Mouse (Mus musculus) heart, adult 2 months (tissue): ENCODE measurements around the gene Cblb. TPM values are rescaled to one million over a fixed set of nuclear protein-coding genes. Genes with fewer than 3 reads are reported as not detected.

Experiments used
- DNase-seq, 2 experiments: peaks; one replicate each; pipeline ENCODE4 v3.0.0; 2021
- H3K27ac ChIP-seq: fragments of 200-600 bp; 2 replicates; pipeline ENCODE4 v1.8.1; 2022
- H3K27me3 ChIP-seq: fragments of 200-500 bp; 2 replicates; pipeline ENCODE4 v1.6.1; 2012; ENCODE audit warnings: mild to moderate bottlenecking, low read length, inconsistent platforms, mixed read lengths; ENCODE audit not compliant: control insufficient read depth, insufficient read depth
- H3K36me3 ChIP-seq: fragments of 200-500 bp; 2 replicates; pipeline ENCODE4 v1.6.1; 2012; ENCODE audit warnings: low read length, inconsistent platforms; ENCODE audit not compliant: control insufficient read depth, insufficient read depth
- H3K4me1 ChIP-seq: fragments of 200-500 bp; 2 replicates; pipeline ENCODE4 v1.6.1; 2011; ENCODE audit warnings: low read length; ENCODE audit not compliant: control insufficient read depth, insufficient read depth
- H3K4me3 ChIP-seq: fragments of 200-600 bp; 2 replicates; pipeline ENCODE4 v1.8.1; 2022
- H3K79me2 ChIP-seq: fragments of 200-500 bp; replicated peaks from 2 replicates; pipeline ENCODE4 v1.6.1; 2012; ENCODE audit warnings: mild to moderate bottlenecking, inconsistent platforms, low read length, moderate library complexity, mixed read lengths; ENCODE audit not compliant: control insufficient read depth, insufficient read depth
- H3K9ac ChIP-seq: fragments of 200-500 bp; 2 replicates; pipeline ENCODE4 v1.6.1; 2012; ENCODE audit warnings: low read depth, mild to moderate bottlenecking, control low read depth, inconsistent platforms, low read length, mixed read lengths
- CTCF ChIP-seq: fragments of 200-600 bp; IDR thresholded peaks from 2 replicates; pipeline ENCODE4 v1.8.1; 2022; ENCODE audit warnings: antibody characterized with exemption, mild to moderate bottlenecking, moderate library complexity
- EP300 ChIP-seq: fragments of 200-500 bp; IDR thresholded peaks from 2 replicates; pipeline ENCODE4 v1.6.1; 2011; ENCODE audit warnings: low read depth, low read length, control low read depth; ENCODE audit not compliant: insufficient read depth
- POLR2A ChIP-seq: fragments of 200-500 bp; IDR thresholded peaks from 2 replicates; pipeline ENCODE4 v1.6.1; 2011; ENCODE audit warnings: mild to moderate bottlenecking, low read depth, low read length, control low read depth; ENCODE audit not compliant: insufficient read depth
- WGBS: fragments of 180-500 bp; shearing (Covaris S2); methylation state at CpG from one replicate; pipeline ENCODE4 v1.1.7; 2018; 5-methylcytosine and 5-hydroxymethylcytosine counted together
- intact Hi-C: fragments of 180-260 bp; cut with DNase I; formaldehyde crosslinking; loops from one replicate; pipeline ENCODE4 v1.15.1; 2025
- polyA plus RNA-seq: library from polyadenylated mRNA; depleted of rRNA; stranded (reverse); fragments of >200 nt; gene quantifications from 2 replicates; pipeline ENCODE4 v1.2.3, GENCODE M21; 2012
- total RNA-seq, 2 experiments: library from RNA; stranded (reverse); gene quantifications; 2 replicates each; pipeline ENCODE4 v1.2.3; 2021

The Cblb gene
- total and polyA plus RNA-seq, 3 experiments, result 7.5 to 14.0 (median 13.6) TPM

GRCm38 (mm10) chr16:52046464-52046863 is 15.4 kb downstream of the Cblb start:
- Histone ChIP-seq H3K4me3 (no peak overlapping the region), H3K79me2 (peaks cover 4% of the 10 kb centered on the region; the same call in 1 of the 2 replicates), H3K36me3 (peaks cover 24% of the 10 kb centered on the region), H3K4me1 (peaks cover 7% of the 10 kb centered on the region), H3K27ac (no peak overlapping the region), H3K9ac (no peak overlapping the region), H3K27me3 (no peaks in the 10 kb centered on the region)
- intact Hi-C loops, result no loop called here
- TF ChIP-seq POLR2A, result no peak
- no peak for TF ChIP-seq CTCF
- no peak for TF ChIP-seq EP300
- 82% methylated on average over 4 of the region's 4 CpGs for WGBS
- DNase-seq, result no peak

GRCm38 (mm10) chr16:52051106-52051505 is 20.1 kb downstream of the Cblb start:
- no peak for DNase-seq
- 85% methylated on average over 8 of the region's 8 CpGs for WGBS

GRCm38 (mm10) chr16:52052734-52053133 is 21.7 kb downstream of the Cblb start:
- intact Hi-C loops, result no loop called here
- no peak overlapping the region for H3K9ac ChIP-seq
- H3K4me1 ChIP-seq, result peaks cover 16% of the 10 kb centered on the region
- no peak for DNase-seq
- H3K27ac ChIP-seq, result no peak overlapping the region
- no peak overlapping the region for H3K4me3 ChIP-seq
- 51% methylated on average over 5 of the region's 5 CpGs for WGBS
- peaks cover 36% of the 10 kb centered on the region for H3K36me3 ChIP-seq
- H3K79me2 ChIP-seq, result peaks cover 4% of the 10 kb centered on the region
- TF ChIP-seq POLR2A, result no peak
- no peaks in the 10 kb centered on the region for H3K27me3 ChIP-seq

More at GRCm38 (mm10) chr16:52051106-52051505, 20.1 kb downstream of the Cblb start:
- Histone ChIP-seq H3K79me2 (peaks cover 6% of the 10 kb centered on the region), H3K27me3 (no peaks in the 10 kb centered on the region), H3K36me3 (peaks cover 30% of the 10 kb centered on the region), H3K4me1 (peaks cover 11% of the 10 kb centered on the region), H3K27ac (no peak overlapping the region), H3K9ac (no peak overlapping the region), H3K4me3 (no peak overlapping the region)
- intact Hi-C loops, result no loop called here
- TF ChIP-seq POLR2A (no peak), CTCF (no peak), EP300 (no peak)

GRCm38 (mm10) chr16:52055236-52055635 is 24.2 kb downstream of the Cblb start:
- intact Hi-C loops, result no loop called here
- TF ChIP-seq CTCF (no peak), EP300 (no peak)
- Histone ChIP-seq H3K9ac (no peak overlapping the region), H3K4me1 (peaks cover 23% of the 10 kb centered on the region), H3K36me3 (peaks cover 39% of the 10 kb centered on the region), H3K27ac (no peak overlapping the region), H3K27me3 (no peaks in the 10 kb centered on the region), H3K4me3 (no peak overlapping the region), H3K79me2 (peaks cover 8% of the 10 kb centered on the region)
- no peak for DNase-seq
- WGBS, result 75% methylated on average over 3 of the region's 3 CpGs

GRCm38 (mm10) chr16:52056164-52056563 is 25.1 kb downstream of the Cblb start:
- Histone ChIP-seq H3K4me1 (peaks cover 29% of the 10 kb centered on the region), H3K27ac (peak overlapping the region; percentile 5), H3K9ac (no peak overlapping the region), H3K4me3 (no peak overlapping the region), H3K27me3 (no peaks in the 10 kb centered on the region), H3K79me2 (peaks cover 8% of the 10 kb centered on the region), H3K36me3 (peaks cover 48% of the 10 kb centered on the region)
- WGBS, result 15% methylated on average over 4 of the region's 4 CpGs
- no peak for DNase-seq
- TF ChIP-seq EP300 (no peak), CTCF (no peak), POLR2A (no peak)
- intact Hi-C loops, result no loop called here

- peak overlapping the region; percentile 12; the same call in 1 of the 2 replicates for H3K27ac ChIP-seq
- peaks cover 49% of the 10 kb centered on the region for H3K36me3 ChIP-seq
- H3K4me1 ChIP-seq, result peaks cover 28% of the 10 kb centered on the region
- peaks cover 6% of the 10 kb centered on the region for H3K79me2 ChIP-seq
- TF ChIP-seq POLR2A (no peak), EP300 (no peak), CTCF (no peak)
- H3K9ac ChIP-seq, result no peak overlapping the region
- WGBS, result 89% methylated on average over 2 of the region's 2 CpGs
- H3K27me3 ChIP-seq, result no peaks in the 10 kb centered on the region
- intact Hi-C loops, result no loop called here
- no peak overlapping the region for H3K4me3 ChIP-seq
- DNase-seq, result no peak
These were observed 26.3 kb downstream of the Cblb start for GRCm38 (mm10) chr16:52057335-52057734.
